Mouse (Mus musculus) forebrain, embryonic 11.5 days (tissue): ENCODE data around the gene Otulin. TPM values are rescaled to one million over a fixed set of nuclear protein-coding genes. Genes with fewer than 3 reads are reported as not detected.
A peak's percentile ranks its signal among the peaks of the same experiment; 100 is the strongest.

Experiments used
- ATAC-seq: fragments of 200-750 bp; cut with Nextera tagmentation; replicated peaks from 2 replicates; pipeline ENCODE4 v1.8.0; 2017; ENCODE audit warnings: moderate TSS enrichment; ENCODE audit not compliant: low FRiP score
- DNase-seq: peaks from one replicate; pipeline ENCODE4 v3.0.0-alpha.2; 2017; ENCODE audit warnings: low spot score
- H3K27ac ChIP-seq: fragments of 300-500 bp; sonication (generic); 2 replicates; pipeline ENCODE4 v1.5.1; 2014; ENCODE audit warnings: low read depth, low read length
- H3K27me3 ChIP-seq: fragments of 300-500 bp; sonication (generic); 2 replicates; pipeline ENCODE4 v1.6.1; 2014; ENCODE audit warnings: mild to moderate bottlenecking, low read length, mixed read lengths; ENCODE audit not compliant: control insufficient read depth, insufficient read depth
- H3K36me3 ChIP-seq: fragments of 300-500 bp; sonication (generic); 2 replicates; pipeline ENCODE4 v1.6.1; 2014; ENCODE audit warnings: mild to moderate bottlenecking, low read length, moderate library complexity, mixed read lengths; ENCODE audit not compliant: control insufficient read depth, insufficient read depth
- H3K4me1 ChIP-seq: fragments of 300-500 bp; sonication (generic); replicated peaks from 2 replicates; pipeline ENCODE4 v1.6.1; 2014; ENCODE audit warnings: low read length, mixed read lengths; ENCODE audit not compliant: control insufficient read depth, insufficient read depth
- H3K4me2 ChIP-seq: fragments of 300-500 bp; sonication (generic); 2 replicates; pipeline ENCODE4 v1.6.1; 2014; ENCODE audit warnings: low read depth, mild to moderate bottlenecking, low read length, moderate library complexity, mixed read lengths; ENCODE audit not compliant: severe bottlenecking
- H3K4me3 ChIP-seq: fragments of 300-500 bp; sonication (generic); 2 replicates; pipeline ENCODE4 v1.5.1; 2014; ENCODE audit warnings: low read depth, low read length
- H3K9ac ChIP-seq: fragments of 300-500 bp; sonication (generic); 2 replicates; pipeline ENCODE4 v1.6.1; 2014; ENCODE audit warnings: low read length
- H3K9me3 ChIP-seq: fragments of 300-500 bp; sonication (generic); 2 replicates; pipeline ENCODE4 v1.6.1; 2016; ENCODE audit warnings: low read length, mixed read lengths; ENCODE audit not compliant: control insufficient read depth
- WGBS: fragments of 180-500 bp; shearing (Covaris S2); extraction: QIAGEN DNeasy Blood & Tissue Kit; methylation state at CpG from one replicate; pipeline ENCODE4 v1.1.7; 2014; 5-methylcytosine and 5-hydroxymethylcytosine counted together
- polyA plus RNA-seq: library from polyadenylated mRNA; unstranded; fragments of >200 nt; fragmentation: Nextera tagmentation; extraction: Ambion mirVana; gene quantifications from 2 replicates; pipeline ENCODE4 v1.2.1, GENCODE M21; 2014

The Otulin gene
- polyA plus RNA-seq, 1 experiment from 2014 or later, result 35.7 TPM

GRCm38 (mm10) chr15:27664126-27664525, 33.6 kb upstream of the Otulin start:
- DNase-seq, result no peak
- Histone ChIP-seq H3K9me3 (no peaks in the 10 kb centered on the region), H3K4me3 (no peak overlapping the region), H3K4me2 (no peak overlapping the region), H3K4me1 (no peaks in the 10 kb centered on the region), H3K27ac (no peak overlapping the region), H3K27me3 (no peaks in the 10 kb centered on the region), H3K36me3 (no peaks in the 10 kb centered on the region), H3K9ac (no peak overlapping the region)
- 88% methylated on average over 9 of the region's 9 CpGs for WGBS
- no peak for ATAC-seq

GRCm38 (mm10) chr15:27662699-27663098, 32.2 kb upstream of the Otulin start:
- no peak overlapping the region for H3K27ac ChIP-seq
- no peaks in the 10 kb centered on the region for H3K9me3 ChIP-seq
- H3K4me2 ChIP-seq, result no peak overlapping the region
- 69% methylated on average over 1 of the region's 1 CpGs for WGBS
- no peaks in the 10 kb centered on the region for H3K4me1 ChIP-seq
- DNase-seq (no peak), ATAC-seq (no peak)
- H3K9ac ChIP-seq, result no peak overlapping the region
- no peaks in the 10 kb centered on the region for H3K27me3 ChIP-seq
- no peak overlapping the region for H3K4me3 ChIP-seq
- no peaks in the 10 kb centered on the region for H3K36me3 ChIP-seq

GRCm38 (mm10) chr15:27661696-27662095, 31.2 kb upstream of the Otulin start:
- H3K4me3 ChIP-seq, result no peak overlapping the region
- no peak overlapping the region for H3K27ac ChIP-seq
- no peak for ATAC-seq
- WGBS, result 96% methylated on average over 6 of the region's 6 CpGs
- H3K36me3 ChIP-seq, result no peaks in the 10 kb centered on the region
- no peak overlapping the region for H3K9ac ChIP-seq
- H3K4me1 ChIP-seq, result no peaks in the 10 kb centered on the region
- H3K27me3 ChIP-seq, result no peaks in the 10 kb centered on the region
- peak; percentile 36 for DNase-seq
- no peak overlapping the region for H3K4me2 ChIP-seq
- no peaks in the 10 kb centered on the region for H3K9me3 ChIP-seq

GRCm38 (mm10) chr15:27659592-27660244, 29.2 kb upstream of the Otulin start:
- no peak overlapping the region for H3K4me3 ChIP-seq
- H3K27me3 ChIP-seq, result no peaks in the 10 kb centered on the region
- 0 out of 2 replicates have a peak, but pooled peaks have one; percentile 55 for ATAC-seq
- H3K36me3 ChIP-seq, result no peaks in the 10 kb centered on the region
- peak; percentile 93 for DNase-seq
- H3K4me2 ChIP-seq, result no peak overlapping the region
- H3K4me1 ChIP-seq, result no peaks in the 10 kb centered on the region
- no peaks in the 10 kb centered on the region for H3K9me3 ChIP-seq
- WGBS, result 43% methylated on average over 17 of the region's 17 CpGs
- H3K27ac ChIP-seq, result no peak overlapping the region
- no peak overlapping the region for H3K9ac ChIP-seq

GRCm38 (mm10) chr15:27659143-27659542, 28.6 kb upstream of the Otulin start:
- peak; percentile 46 for DNase-seq
- Histone ChIP-seq H3K4me3 (no peak overlapping the region), H3K4me1 (no peaks in the 10 kb centered on the region), H3K9ac (no peak overlapping the region), H3K9me3 (no peaks in the 10 kb centered on the region), H3K27me3 (no peaks in the 10 kb centered on the region), H3K4me2 (no peak overlapping the region), H3K36me3 (no peaks in the 10 kb centered on the region), H3K27ac (no peak overlapping the region)
- 90% methylated on average over 5 of the region's 5 CpGs for WGBS
- ATAC-seq, result no peak

- Histone ChIP-seq H3K27me3 (no peaks in the 10 kb centered on the region), H3K36me3 (no peaks in the 10 kb centered on the region), H3K4me2 (no peak overlapping the region), H3K4me1 (no peaks in the 10 kb centered on the region), H3K9me3 (no peaks in the 10 kb centered on the region), H3K9ac (no peak overlapping the region), H3K27ac (no peak overlapping the region), H3K4me3 (no peak overlapping the region)
- ATAC-seq (no peak), DNase-seq (peak; percentile 35)
- 93% methylated on average over 4 of the region's 4 CpGs for WGBS
Measured at GRCm38 (mm10) chr15:27658356-27658755, 27.9 kb upstream of the Otulin start.

GRCm38 (mm10) chr15:27657866-27658265, 27.4 kb upstream of the Otulin start:
- Histone ChIP-seq H3K4me1 (no peaks in the 10 kb centered on the region), H3K4me3 (no peak overlapping the region), H3K27me3 (no peaks in the 10 kb centered on the region), H3K9me3 (no peaks in the 10 kb centered on the region), H3K4me2 (no peak overlapping the region), H3K9ac (no peak overlapping the region), H3K36me3 (no peaks in the 10 kb centered on the region), H3K27ac (no peak overlapping the region)
- DNase-seq, result no peak
- ATAC-seq, result no peak
- WGBS, result 91% methylated on average over 10 of the region's 10 CpGs

GRCm38 (mm10) chr15:27656626-27657025, 26.1 kb upstream of the Otulin start:
- DNase-seq (peak; percentile 7), ATAC-seq (no peak)
- Histone ChIP-seq H3K27me3 (no peaks in the 10 kb centered on the region), H3K9ac (no peak overlapping the region), H3K4me1 (no peaks in the 10 kb centered on the region), H3K4me3 (no peak overlapping the region), H3K4me2 (no peak overlapping the region), H3K36me3 (no peaks in the 10 kb centered on the region), H3K27ac (no peak overlapping the region), H3K9me3 (no peaks in the 10 kb centered on the region)
- 85% methylated on average over 9 of the region's 9 CpGs for WGBS

GRCm38 (mm10) chr15:27655015-27655414, 24.5 kb upstream of the Otulin start:
- H3K36me3 ChIP-seq, result no peaks in the 10 kb centered on the region
- H3K4me2 ChIP-seq, result no peak overlapping the region
- DNase-seq (peak; percentile 83), ATAC-seq (no peak)
- WGBS, result 22% methylated on average over 5 of the region's 5 CpGs
- H3K4me3 ChIP-seq, result no peak overlapping the region
- H3K27me3 ChIP-seq, result no peaks in the 10 kb centered on the region
- H3K9me3 ChIP-seq, result no peaks in the 10 kb centered on the region
- H3K4me1 ChIP-seq, result no peaks in the 10 kb centered on the region
- H3K9ac ChIP-seq, result no peak overlapping the region
- H3K27ac ChIP-seq, result no peak overlapping the region
